Mouse (Mus musculus) bone marrow, adult 2 months (tissue): ENCODE results near the gene Otop3. TPM values are rescaled to one million over a fixed set of nuclear protein-coding genes. Genes with fewer than 3 reads are reported as not detected.

Experiments used
- H3K27ac ChIP-seq: fragments of 200-500 bp; 2 replicates; pipeline ENCODE4 v1.5.1; 2012; ENCODE audit warnings: low read depth, mild to moderate bottlenecking, control low read depth, inconsistent platforms, low read length; ENCODE audit not compliant: control insufficient read depth, poor library complexity, insufficient read depth
- H3K4me1 ChIP-seq: fragments of 200-500 bp; 2 replicates; pipeline ENCODE4 v1.6.1; 2011; ENCODE audit warnings: low read length; ENCODE audit not compliant: control insufficient read depth, insufficient read depth
- H3K4me3 ChIP-seq: fragments of 200-500 bp; replicated peaks from 2 replicates; pipeline ENCODE3; 2011; ENCODE audit warnings: mild to moderate bottlenecking, low read depth, low read length, control low read depth; ENCODE audit not compliant: control insufficient read depth
- CTCF ChIP-seq: fragments of 200-500 bp; IDR thresholded peaks from 2 replicates; pipeline ENCODE4 v1.5.1; 2011; ENCODE audit warnings: low read length, control low read depth; ENCODE audit not compliant: control insufficient read depth, insufficient read depth
- POLR2A ChIP-seq: fragments of 200-500 bp; IDR thresholded peaks from 2 replicates; pipeline ENCODE4 v1.6.1; 2011; ENCODE audit warnings: low read depth, mild to moderate bottlenecking, control low read depth, low read length, borderline replicate concordance; ENCODE audit not compliant: control insufficient read depth
- WGBS: fragments of 180-500 bp; shearing (Covaris S2); methylation state at CpG from one replicate; pipeline ENCODE4 v1.1.7; 2018; 5-methylcytosine and 5-hydroxymethylcytosine counted together
- polyA plus RNA-seq: library from polyadenylated mRNA; stranded (reverse); fragments of >200 nt; gene quantifications from 2 replicates; pipeline ENCODE4 v1.2.4, GENCODE M21; 2011; ENCODE audit warnings: low replicate concordance; ENCODE audit not compliant: missing spikeins, insufficient read depth, insufficient read length

The Otop3 gene
- polyA plus RNA-seq, 1 experiment: not detected

DNA sequence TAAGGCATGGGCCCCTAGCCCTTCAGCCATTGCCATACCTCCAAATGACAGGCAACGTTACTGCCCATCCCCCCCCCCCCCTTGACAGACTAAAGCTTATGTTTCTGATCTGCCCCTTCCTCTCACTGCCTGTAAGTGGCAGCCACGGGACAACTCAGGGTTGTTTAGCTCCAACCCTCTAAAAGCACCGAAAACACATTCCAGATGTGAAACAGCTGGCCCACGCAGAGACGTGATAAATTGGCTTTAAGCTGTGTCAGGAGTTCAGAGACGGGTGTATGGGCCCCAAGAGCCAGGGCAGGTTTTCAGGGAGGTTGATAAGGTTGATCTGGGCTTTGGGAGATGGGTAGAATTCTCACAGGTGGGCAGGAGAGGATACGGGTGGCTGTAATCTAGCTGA, 11.0 kb downstream of the Otop3 start:
- no peak for TF ChIP-seq POLR2A
- WGBS: 38% methylated on average over 7 of the region's 7 CpGs
- Histone ChIP-seq H3K4me3 (no peak overlapping the region), H3K27ac (no peak overlapping the region), H3K4me1 (no peaks in the 10 kb centered on the region)

- TF ChIP-seq POLR2A: no peak
- TF ChIP-seq CTCF: no peak
- no peak overlapping the region for H3K27ac ChIP-seq
- no peak overlapping the region for H3K4me3 ChIP-seq
- 78% methylated on average over 17 of the region's 17 CpGs for WGBS
- H3K4me1 ChIP-seq: no peaks in the 10 kb centered on the region
These were observed 14.2 kb downstream of the Otop3 start for GRCm38 (mm10) chr11:115348681-115349248.

- no peak overlapping the region for H3K4me3 ChIP-seq
These were observed 15.4 kb downstream of the Otop3 start for GRCm38 (mm10) chr11:115349976-115350375.

DNA sequence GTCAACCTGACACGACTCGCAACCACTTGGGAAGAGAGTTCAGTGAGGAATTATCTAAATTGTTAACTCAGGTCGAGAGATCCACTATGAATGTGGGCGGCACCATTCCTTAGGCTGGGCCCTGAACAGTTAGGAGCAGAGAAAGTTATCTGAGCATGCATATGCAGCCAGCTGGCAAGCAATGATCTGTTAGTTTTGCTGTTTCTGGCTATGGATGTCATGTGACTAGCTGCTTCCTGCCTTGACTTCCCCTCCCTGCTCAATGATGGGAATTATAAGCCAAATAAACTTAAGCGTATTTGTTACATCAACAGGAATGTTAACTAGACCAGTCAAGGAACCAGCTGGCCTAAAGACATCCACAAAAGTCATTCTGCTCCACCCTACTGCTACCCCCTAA, 18.8 kb downstream of the Otop3 start:
- H3K4me3 ChIP-seq: no peak overlapping the region
- no peak overlapping the region for H3K27ac ChIP-seq
- TF ChIP-seq CTCF (no peak), POLR2A (no peak)
- H3K4me1 ChIP-seq: no peaks in the 10 kb centered on the region
- WGBS: 86% methylated on average over 5 of the region's 5 CpGs

More at GRCm38 (mm10) chr11:115349976-115350375, 15.4 kb downstream of the Otop3 start:
- 74% methylated on average over 4 of the region's 4 CpGs for WGBS
- H3K4me1 ChIP-seq: no peaks in the 10 kb centered on the region
- TF ChIP-seq CTCF: no peak
- no peak for TF ChIP-seq POLR2A
- H3K27ac ChIP-seq: no peak overlapping the region

GRCm38 (mm10) chr11:115354183-115354582, 19.7 kb downstream of the Otop3 start:
- peak; percentile 94 for TF ChIP-seq CTCF
- no peak for TF ChIP-seq POLR2A
- Histone ChIP-seq H3K4me1 (no peaks in the 10 kb centered on the region), H3K27ac (no peak overlapping the region), H3K4me3 (no peak overlapping the region)
- 11% methylated on average over 8 of the region's 8 CpGs for WGBS

GRCm38 (mm10) chr11:115358468-115358867, 23.9 kb downstream of the Otop3 start:
- WGBS: 21% methylated on average over 5 of the region's 5 CpGs
- TF ChIP-seq CTCF (peak; percentile 10; the same call in 1 of the 2 replicates), POLR2A (no peak)
- H3K4me3 ChIP-seq: no peak overlapping the region

GRCm38 (mm10) chr11:115359293-115359692, 24.8 kb downstream of the Otop3 start:
- Histone ChIP-seq H3K4me1 (no peaks in the 10 kb centered on the region), H3K27ac (no peak overlapping the region), H3K4me3 (no peak overlapping the region)
- 56% methylated on average over 3 of the region's 3 CpGs for WGBS
- TF ChIP-seq CTCF (no peak), POLR2A (no peak)

More at GRCm38 (mm10) chr11:115358468-115358867, 23.9 kb downstream of the Otop3 start:
- no peak overlapping the region for H3K27ac ChIP-seq
- no peaks in the 10 kb centered on the region for H3K4me1 ChIP-seq

GRCm38 (mm10) chr11:115359726-115360125, 25.2 kb downstream of the Otop3 start:
- no peak for TF ChIP-seq POLR2A
- TF ChIP-seq CTCF: peak; percentile 49; the same call in 1 of the 2 replicates
- H3K27ac ChIP-seq: no peak overlapping the region
- no peaks in the 10 kb centered on the region for H3K4me1 ChIP-seq
- H3K4me3 ChIP-seq: no peak overlapping the region
- WGBS: 41% methylated on average over 6 of the region's 6 CpGs

DNA sequence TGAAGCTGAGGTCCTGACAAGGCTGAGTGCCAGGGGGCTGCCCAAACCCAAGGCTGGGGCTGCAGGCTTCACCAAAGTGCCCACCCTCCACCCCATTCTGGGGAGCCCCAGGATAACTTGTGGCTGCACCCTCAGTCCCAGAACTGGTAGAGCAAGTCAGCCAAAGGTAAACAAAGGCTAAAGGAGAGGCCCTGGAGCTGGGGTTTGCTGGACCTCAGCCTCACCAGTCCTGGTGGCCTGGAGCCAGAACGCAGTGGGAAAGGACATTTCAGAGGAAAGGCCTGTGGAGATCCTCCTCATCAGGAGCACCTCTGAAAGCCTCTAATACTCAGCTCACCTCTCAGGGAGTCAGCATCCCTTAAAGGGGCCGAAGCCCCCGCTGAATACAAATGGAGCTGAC, 29.6 kb downstream of the Otop3 start:
- 92% methylated on average over 3 of the region's 3 CpGs for WGBS
- no peak for TF ChIP-seq POLR2A
- no peak overlapping the region for H3K4me3 ChIP-seq

More for the DNA sequence above, 29.6 kb downstream of the Otop3 start:
- Histone ChIP-seq H3K27ac (no peak overlapping the region), H3K4me1 (no peaks in the 10 kb centered on the region; the same call in 1 of the 2 replicates)
